Mouse (Mus musculus) testis, adult 2 months (tissue): ENCODE data around the gene Trim46.

Source experiments
- CTCF ChIP-seq: fragments of 200-500 bp; IDR thresholded peaks from 2 replicates; pipeline ENCODE4 v1.5.1; 2012; ENCODE audit warnings: low read depth, mild to moderate bottlenecking, inconsistent platforms, low read length, moderate library complexity; ENCODE audit not compliant: control insufficient read depth, insufficient read depth, insufficient replicate concordance
- POLR2A ChIP-seq: fragments of 200-500 bp; IDR thresholded peaks from 2 replicates; pipeline ENCODE4 v1.6.1; 2012; ENCODE audit warnings: low read depth, mild to moderate bottlenecking, inconsistent platforms, low read length, moderate library complexity; ENCODE audit not compliant: control insufficient read depth

DNA sequence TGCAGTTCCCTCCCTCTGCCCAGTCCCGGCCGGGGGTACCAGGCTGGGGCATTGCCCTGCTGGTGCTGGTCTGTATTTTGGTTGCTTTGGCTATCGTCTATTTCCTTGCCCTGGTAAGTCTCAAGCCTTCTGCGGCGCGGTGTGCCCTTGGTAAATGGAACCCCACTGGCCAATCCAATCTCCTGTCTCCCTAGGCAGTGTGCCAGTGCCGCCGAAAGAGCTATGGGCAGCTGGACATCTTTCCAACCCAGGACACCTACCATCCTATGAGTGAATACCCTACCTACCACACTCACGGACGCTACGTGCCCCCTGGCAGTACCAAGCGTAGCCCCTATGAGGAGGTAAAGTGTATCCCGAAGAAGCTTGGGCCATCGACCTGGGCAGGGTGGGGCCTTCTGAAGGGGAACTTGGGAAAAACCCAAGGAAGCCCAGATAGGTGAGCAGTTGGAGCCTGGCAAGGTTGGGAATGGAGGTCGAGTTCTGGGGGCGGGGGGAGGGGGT lies 14.3 kb downstream of the Trim46 start:
- TF ChIP-seq POLR2A (no peak), CTCF (no peak)
